Mouse (Mus musculus) ES-Bruce4 (cell line): ENCODE measurements around the gene Iapp.

Experiments
- CTCF ChIP-seq: IDR thresholded peaks from one replicate; pipeline ENCODE4 v1.8.1; 2011; ENCODE audit warnings: low read depth, low read length
- EP300 ChIP-seq: IDR thresholded peaks from 2 replicates; pipeline ENCODE4 v1.6.1; 2011; ENCODE audit warnings: low read depth, low read length; ENCODE audit not compliant: insufficient read depth
- POLR2A ChIP-seq: IDR thresholded peaks from one replicate; pipeline ENCODE4 v1.8.1; 2011; ENCODE audit warnings: low read length; ENCODE audit not compliant: insufficient read depth

DNA sequence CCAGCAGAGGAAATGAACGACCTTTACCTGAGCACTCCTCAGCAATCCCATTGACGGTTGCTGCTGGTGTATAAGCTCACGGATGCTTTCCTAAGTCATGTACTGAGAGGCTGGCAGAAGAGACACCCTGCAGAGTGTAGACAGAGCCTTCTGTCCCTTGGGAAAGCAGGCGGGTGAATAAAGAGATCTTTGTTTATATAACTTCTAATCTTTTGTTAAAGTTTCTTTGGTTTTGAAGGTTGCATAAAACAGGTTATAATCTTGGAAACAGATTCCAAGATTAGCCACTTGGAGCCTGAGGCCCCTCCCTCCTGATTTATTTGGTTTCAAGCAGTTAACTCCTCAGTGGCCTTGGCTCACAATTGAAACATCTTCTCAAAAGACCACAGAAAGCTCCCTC, 24.7 kb downstream of the Iapp start, which contains the start of gene Slco1a5:
- TF ChIP-seq EP300 (no peak), CTCF (no peak), POLR2A (no peak)
